Mouse (Mus musculus) heart, embryonic 11.5 days (tissue): Measurements from ENCODE around the gene Cox20. TPM values are rescaled to one million over a fixed set of nuclear protein-coding genes. Genes with fewer than 3 reads are reported as not detected.
"Not testable (repeated sequence)": the region's sequence is repeated elsewhere in the genome, so short reads cannot be mapped to it uniquely, and the experiment has no call there.

Experiments
- ATAC-seq: fragments of 200-750 bp; cut with Nextera tagmentation; replicated peaks from 2 replicates; pipeline ENCODE4 v1.8.0; 2017; ENCODE audit warnings: moderate library complexity; ENCODE audit not compliant: insufficient number of reproducible peaks, low FRiP score, low TSS enrichment
- H3K27ac ChIP-seq: fragments of 300-500 bp; sonication (generic); 2 replicates; pipeline ENCODE4 v1.5.1; 2014; ENCODE audit warnings: mild to moderate bottlenecking, low read depth, low read length
- H3K27me3 ChIP-seq: fragments of 300-500 bp; sonication (generic); 2 replicates; pipeline ENCODE4 v1.6.1; 2014; ENCODE audit warnings: mild to moderate bottlenecking, low read length, mixed read lengths; ENCODE audit not compliant: control insufficient read depth, insufficient read depth
- H3K36me3 ChIP-seq: fragments of 300-500 bp; sonication (generic); 2 replicates; pipeline ENCODE4 v1.6.1; 2014; ENCODE audit warnings: mild to moderate bottlenecking, low read length, moderate library complexity, mixed read lengths; ENCODE audit not compliant: control insufficient read depth, insufficient read depth
- H3K4me1 ChIP-seq: fragments of 300-500 bp; sonication (generic); 2 replicates; pipeline ENCODE4 v1.6.1; 2014; ENCODE audit warnings: low read length; ENCODE audit not compliant: control insufficient read depth, insufficient read depth
- H3K4me2 ChIP-seq: fragments of 300-500 bp; sonication (generic); 2 replicates; pipeline ENCODE4 v1.6.1; 2014; ENCODE audit warnings: mild to moderate bottlenecking, moderate library complexity
- H3K4me3 ChIP-seq: fragments of 300-500 bp; sonication (generic); 2 replicates; pipeline ENCODE4 v1.5.1; 2014; ENCODE audit warnings: low read depth, low read length
- H3K9ac ChIP-seq: fragments of 300-500 bp; sonication (generic); 2 replicates; pipeline ENCODE4 v1.6.1; 2014; ENCODE audit warnings: mild to moderate bottlenecking, low read depth, low read length, moderate library complexity
- H3K9me3 ChIP-seq: fragments of 300-500 bp; sonication (generic); replicated peaks from 2 replicates; pipeline ENCODE4 v1.6.1; 2016; ENCODE audit warnings: low read length; ENCODE audit not compliant: control insufficient read depth
- WGBS: fragments of 180-500 bp; shearing (Covaris S2); extraction: QIAGEN DNeasy Blood & Tissue Kit; methylation state at CpG from one replicate; pipeline ENCODE4 v1.1.7; 2014; ENCODE audit not compliant: insufficient replicate concordance; 5-methylcytosine and 5-hydroxymethylcytosine counted together
- polyA plus RNA-seq: library from polyadenylated mRNA; unstranded; fragments of >200 nt; fragmentation: Nextera tagmentation; extraction: Ambion mirVana; gene quantifications from 2 replicates; pipeline ENCODE4 v1.2.1, GENCODE M21; 2014

Gene Cox20
- polyA plus RNA-seq, 1 experiment from 2014 or later: 178 TPM

DNA sequence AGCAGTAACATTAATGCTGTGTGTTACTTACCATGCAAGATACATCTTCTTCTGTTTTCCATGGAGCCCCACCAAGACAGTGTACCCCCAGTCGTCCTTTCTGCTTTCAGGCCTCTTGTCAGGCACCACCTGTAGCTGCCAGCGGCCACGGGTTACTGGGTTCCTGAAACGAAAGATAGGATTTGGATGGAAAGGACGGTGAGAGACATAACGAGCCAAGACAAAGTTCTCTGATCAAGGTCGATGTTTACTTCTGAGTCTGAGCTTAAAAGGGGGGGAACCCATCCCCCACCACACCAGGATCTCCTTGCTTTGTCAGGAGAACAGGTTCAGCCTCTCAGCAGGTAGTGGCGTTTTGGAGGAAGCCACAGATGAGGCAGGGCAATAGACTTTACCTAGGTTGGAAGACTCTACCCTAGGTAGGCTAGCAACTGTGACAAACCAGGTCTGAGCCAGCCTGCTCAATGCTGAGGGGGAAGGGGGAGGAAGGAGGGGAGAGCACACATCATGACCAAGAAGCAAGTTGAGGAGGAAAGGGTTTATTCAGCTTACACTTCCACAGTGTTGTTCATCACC, 31.2 kb upstream of the Cox20 start:
- H3K36me3 ChIP-seq: no peaks in the 10 kb centered on the region
- H3K27ac ChIP-seq: no peak overlapping the region
- H3K4me1 ChIP-seq: no peaks in the 10 kb centered on the region
- no peaks in the 10 kb centered on the region for H3K27me3 ChIP-seq
- no peak overlapping the region for H3K4me2 ChIP-seq
- H3K9me3 ChIP-seq: no peaks in the 10 kb centered on the region; the same call in 1 of the 2 replicates
- H3K9ac ChIP-seq: no peak overlapping the region
- ATAC-seq: no peak
- no peak overlapping the region for H3K4me3 ChIP-seq
- 44% methylated on average over 8 of the region's 8 CpGs for WGBS

DNA sequence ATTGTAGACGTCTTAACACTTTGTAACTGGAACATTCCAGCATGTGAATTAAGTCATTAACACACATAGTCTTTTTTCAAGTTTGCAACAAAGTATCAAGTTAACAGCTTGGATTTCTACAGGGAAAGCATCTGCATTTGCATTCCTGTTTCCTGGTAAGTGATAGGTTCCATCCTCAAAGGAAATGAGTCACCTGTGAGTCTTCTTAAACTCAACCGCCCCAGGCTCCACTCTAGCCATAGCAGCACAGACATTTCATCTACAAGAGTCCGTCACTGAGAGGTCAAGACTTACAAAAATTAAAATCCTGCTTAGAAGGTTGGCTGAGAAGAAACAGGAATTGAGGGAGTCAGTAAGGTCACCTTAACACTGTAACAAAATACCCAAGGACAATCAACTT, 27.2 kb upstream of the Cox20 start:
- Histone ChIP-seq H3K9ac (no peak overlapping the region), H3K36me3 (no peaks in the 10 kb centered on the region), H3K27ac (no peak overlapping the region), H3K27me3 (no peaks in the 10 kb centered on the region), H3K9me3 (no peaks in the 10 kb centered on the region), H3K4me1 (no peaks in the 10 kb centered on the region), H3K4me2 (no peak overlapping the region), H3K4me3 (no peak overlapping the region)
- 78% methylated on average over 3 of the region's 3 CpGs for WGBS
- ATAC-seq: no peak

- WGBS: 90% methylated on average over 1 of the region's 1 CpGs
- Histone ChIP-seq H3K27me3 (no peaks in the 10 kb centered on the region), H3K4me1 (no peaks in the 10 kb centered on the region), H3K36me3 (no peaks in the 10 kb centered on the region), H3K9ac (no peak overlapping the region), H3K9me3 (no peaks in the 10 kb centered on the region), H3K4me3 (no peak overlapping the region), H3K4me2 (no peak overlapping the region), H3K27ac (no peak overlapping the region)
- ATAC-seq: no peak
These were observed 24.9 kb upstream of the Cox20 start for GRCm38 (mm10) chr1:178294051-178294450.

DNA sequence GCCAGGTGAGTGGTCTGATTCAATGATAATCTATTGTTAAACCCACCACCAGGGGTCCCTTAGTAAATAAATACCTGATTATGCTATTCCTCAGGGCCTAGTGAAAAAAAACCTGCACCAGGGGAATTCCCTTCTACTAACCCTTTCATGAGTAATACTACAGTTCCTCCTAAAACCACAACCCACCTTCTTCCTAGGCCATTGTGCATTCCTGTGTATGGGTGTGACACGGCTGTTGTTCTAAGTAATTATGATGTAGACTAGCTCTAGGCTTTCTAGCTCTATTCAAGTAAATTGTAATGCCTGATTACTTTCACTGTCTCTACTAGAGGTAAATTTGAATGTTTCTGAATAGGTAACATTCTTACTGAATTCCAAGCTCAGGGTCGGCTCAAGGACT, 17.7 kb upstream of the Cox20 start:
- H3K27me3 ChIP-seq, H3K9me3 ChIP-seq, ATAC-seq, H3K4me1 ChIP-seq, H3K36me3 ChIP-seq, H3K27ac ChIP-seq, H3K9ac ChIP-seq, H3K4me2 ChIP-seq, H3K4me3 ChIP-seq: not testable (repeated sequence)
- 86% methylated on average over 2 of the region's 2 CpGs for WGBS

- ATAC-seq: no peak
- Histone ChIP-seq H3K4me3 (no peak overlapping the region), H3K9me3 (no peaks in the 10 kb centered on the region), H3K4me1 (no peaks in the 10 kb centered on the region), H3K27ac (no peak overlapping the region), H3K27me3 (no peaks in the 10 kb centered on the region), H3K9ac (no peak overlapping the region), H3K4me2 (no peak overlapping the region), H3K36me3 (no peaks in the 10 kb centered on the region)
- 20% methylated on average over 3 of the region's 3 CpGs for WGBS
These were observed 15.5 kb upstream of the Cox20 start for GRCm38 (mm10) chr1:178303425-178303824.

- Histone ChIP-seq H3K4me2 (no peak overlapping the region), H3K36me3 (no peaks in the 10 kb centered on the region), H3K4me3 (no peak overlapping the region), H3K9me3 (no peaks in the 10 kb centered on the region), H3K27me3 (no peaks in the 10 kb centered on the region), H3K27ac (no peak overlapping the region), H3K4me1 (no peaks in the 10 kb centered on the region), H3K9ac (no peak overlapping the region)
- no peak for ATAC-seq
- 71% methylated on average over 2 of the region's 2 CpGs for WGBS
These were observed 9.4 kb upstream of the Cox20 start for GRCm38 (mm10) chr1:178309487-178309886.

GRCm38 (mm10) chr1:178310128-178310527, 8.8 kb upstream of the Cox20 start:
- Histone ChIP-seq H3K4me3 (no peak overlapping the region), H3K9me3 (no peaks in the 10 kb centered on the region), H3K27ac (no peak overlapping the region), H3K4me2 (no peak overlapping the region), H3K36me3 (no peaks in the 10 kb centered on the region), H3K27me3 (no peaks in the 10 kb centered on the region), H3K4me1 (no peaks in the 10 kb centered on the region), H3K9ac (no peak overlapping the region)
- 76% methylated on average over 1 of the region's 1 CpGs for WGBS
- no peak for ATAC-seq

DNA sequence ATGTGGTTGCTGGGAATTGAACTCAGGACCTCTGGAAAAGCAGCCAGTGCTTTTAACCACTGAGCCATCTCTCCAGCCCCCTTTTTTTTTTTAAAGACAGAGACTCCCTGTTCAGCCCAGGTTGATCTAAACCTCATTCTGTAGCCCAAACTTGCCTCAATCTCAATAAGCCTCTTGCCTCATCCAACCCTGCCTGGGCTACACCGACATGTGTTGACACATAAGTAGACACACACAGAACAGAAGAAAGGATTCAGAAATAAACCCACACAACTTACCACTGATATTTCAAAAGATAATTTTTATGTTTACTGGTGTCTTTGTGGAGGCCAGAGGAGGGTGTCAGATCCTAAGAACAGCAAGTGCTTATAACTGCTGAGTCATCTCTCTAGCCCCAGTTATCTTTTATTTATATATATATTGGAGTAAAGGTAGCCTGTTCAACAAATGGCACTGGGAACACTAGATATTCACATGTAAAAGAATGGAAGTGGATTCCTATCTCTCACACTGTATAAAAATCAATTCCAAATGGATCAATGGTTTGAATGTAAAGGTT, 5.8 kb upstream of the Cox20 start:
- no peak for ATAC-seq
- 89% methylated on average over 1 of the region's 1 CpGs for WGBS
- no peaks in the 10 kb centered on the region for H3K27me3 ChIP-seq

GRCm38 (mm10) chr1:178314236-178314635, 4.7 kb upstream of the Cox20 start:
- H3K9ac ChIP-seq: no peak overlapping the region
- no peaks in the 10 kb centered on the region for H3K27me3 ChIP-seq
- ATAC-seq: no peak
- no peak overlapping the region for H3K4me3 ChIP-seq
- H3K27ac ChIP-seq: no peak overlapping the region
- 90% methylated on average over 2 of the region's 2 CpGs for WGBS
- H3K9me3 ChIP-seq: no peaks in the 10 kb centered on the region
- no peaks in the 10 kb centered on the region for H3K4me1 ChIP-seq
- no peak overlapping the region for H3K4me2 ChIP-seq
- no peaks in the 10 kb centered on the region for H3K36me3 ChIP-seq

More for the DNA sequence above, 5.8 kb upstream of the Cox20 start:
- Histone ChIP-seq H3K9me3 (no peaks in the 10 kb centered on the region), H3K27ac (no peak overlapping the region), H3K9ac (no peak overlapping the region), H3K36me3 (no peaks in the 10 kb centered on the region), H3K4me2 (no peak overlapping the region), H3K4me3 (no peak overlapping the region), H3K4me1 (no peaks in the 10 kb centered on the region)
